Mouse (Mus musculus) spleen, adult 2 months (tissue): Measurements from ENCODE around the gene Lipc.

ENCODE experiments used
- CTCF ChIP-seq: fragments of 200-500 bp; IDR thresholded peaks from 2 replicates; pipeline ENCODE4 v1.5.1; 2011; ENCODE audit warnings: mild to moderate bottlenecking, inconsistent platforms; ENCODE audit not compliant: insufficient read depth, insufficient read length, insufficient replicate concordance; ENCODE audit errors: extremely low read depth
- POLR2A ChIP-seq: fragments of 200-500 bp; IDR thresholded peaks from 2 replicates; pipeline ENCODE4 v1.6.1; 2011; ENCODE audit warnings: low read depth, low read length, inconsistent platforms

- TF ChIP-seq POLR2A (no peak), CTCF (no peak)
These were observed 149.2 kb downstream of the Lipc start for GRCm38 (mm10) chr9:70802816-70803215.
